Mouse (Mus musculus) CD4-positive, CD25-positive, alpha-beta regulatory T cell, adult 2 months (primary cell): ENCODE results near the gene Whrn.

Source experiments
- DNase-seq: peaks from one replicate; pipeline ENCODE4 v3.0.0-alpha.2; 2012; ENCODE audit warnings: low read depth, low spot score

Whrn gene

GRCm38 (mm10) chr4:63495915-63496278, at the start of gene Whrn:
Gene Whrn (minus strand): TSS chr4:63495991.
- peak; percentile 92 for DNase-seq

GRCm38 (mm10) chr4:63545231-63545958, 49.6 kb upstream of the Whrn start:
- no peak for DNase-seq

GRCm38 (mm10) chr4:63544494-63545230, 48.9 kb upstream of the Whrn start, which contains the start of gene Atp6v1g1:
Gene Atp6v1g1 (plus strand): TSS chr4:63544772.
- peak; percentile 95 for DNase-seq

DNA sequence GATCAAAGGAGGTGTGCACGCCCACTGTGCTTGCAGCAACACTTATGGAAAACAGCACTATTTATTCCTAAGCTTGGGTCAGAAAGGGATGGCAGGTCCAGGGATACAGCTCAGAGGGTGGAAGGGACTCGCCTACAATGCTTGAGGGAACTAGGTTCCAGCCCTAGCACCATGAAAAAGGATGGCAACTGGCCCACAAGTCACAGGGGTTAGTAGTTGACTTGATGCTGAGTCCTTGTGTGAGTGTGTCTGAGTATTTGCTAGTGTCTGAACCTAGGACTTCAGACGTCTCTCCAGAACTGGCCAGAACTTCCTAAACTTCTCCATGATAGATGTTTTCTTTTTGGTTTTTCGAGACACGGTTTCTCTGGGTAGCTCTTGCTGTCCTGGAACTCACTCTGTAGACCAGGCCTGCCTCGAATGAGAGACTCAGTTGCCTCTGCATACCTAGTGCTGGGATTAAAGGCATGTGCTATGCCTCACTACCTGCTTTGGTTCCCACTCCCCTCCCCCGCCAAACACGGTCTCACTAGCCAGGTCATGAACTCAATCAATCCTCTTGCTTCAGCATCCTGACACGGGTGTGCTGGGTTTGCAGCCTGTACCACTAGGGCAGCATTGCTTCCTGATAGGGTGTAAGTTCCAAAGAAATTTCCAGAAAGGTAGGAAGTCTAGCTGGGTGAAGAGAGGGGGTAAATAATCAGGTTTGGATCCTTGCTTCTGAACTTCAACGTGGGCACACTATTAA, 48.1 kb upstream of the Whrn start:
- peak; percentile 48 for DNase-seq

DNA sequence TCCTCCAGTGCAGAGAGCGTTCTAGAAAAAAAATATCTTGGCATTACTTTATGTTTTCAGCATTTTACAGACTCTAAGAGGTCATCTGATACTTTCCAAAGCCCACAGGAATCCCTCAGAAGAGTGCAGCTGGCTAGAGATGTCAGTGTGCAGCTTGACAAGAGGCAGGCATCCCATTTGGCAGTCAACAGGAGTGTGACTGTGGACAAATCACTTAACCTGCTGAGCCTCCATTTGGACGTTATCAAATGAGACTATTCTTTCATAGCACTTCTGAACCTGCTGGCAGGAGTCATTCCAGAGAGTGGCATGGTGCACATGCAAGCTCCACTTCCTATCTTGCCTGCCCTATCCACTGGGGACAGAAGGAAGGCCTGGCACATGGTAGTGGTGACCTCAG, 46.4 kb upstream of the Whrn start:
- no peak for DNase-seq

DNA sequence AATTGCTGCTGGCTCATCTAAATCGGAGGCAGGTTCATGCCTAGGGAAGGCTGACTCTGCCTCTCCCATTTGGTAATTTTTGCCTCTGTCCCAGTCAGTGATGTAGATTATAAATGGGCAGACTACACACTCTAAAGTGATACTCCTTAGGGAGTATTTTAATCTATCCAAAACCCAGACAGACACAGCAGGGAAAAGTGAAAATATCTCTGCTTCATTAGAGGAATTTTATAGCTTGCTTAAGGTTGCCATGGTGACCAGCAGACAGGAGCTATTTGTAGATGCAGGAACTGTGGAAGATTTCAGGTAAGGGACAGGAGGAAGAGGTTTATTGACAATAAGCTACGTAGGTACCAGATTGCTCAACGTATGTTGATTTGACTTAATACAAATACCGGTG, 41.8 kb upstream of the Whrn start:
- DNase-seq: no peak

- DNase-seq: no peak
Measured at GRCm38 (mm10) chr4:63530409-63530808, 34.6 kb upstream of the Whrn start.

DNA sequence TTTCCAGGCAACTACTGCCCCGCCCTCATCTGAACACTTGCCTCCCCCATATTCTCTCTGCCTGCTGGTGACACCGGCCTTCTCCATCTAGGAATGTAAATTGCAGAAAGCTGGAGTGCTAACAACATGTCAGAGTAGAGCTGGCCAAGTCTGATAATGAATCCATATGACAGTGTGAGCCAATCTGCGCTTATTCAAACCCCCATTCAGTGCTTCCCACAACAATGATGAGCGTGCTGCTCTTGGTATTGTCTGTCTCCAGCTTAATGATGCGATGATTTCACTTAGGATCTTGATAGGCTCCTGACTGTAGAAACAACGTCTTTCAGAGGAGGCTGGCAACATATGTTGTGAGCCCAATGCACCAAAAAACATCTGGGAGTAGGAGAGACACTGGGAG, 33.2 kb upstream of the Whrn start:
- DNase-seq: no peak

DNA sequence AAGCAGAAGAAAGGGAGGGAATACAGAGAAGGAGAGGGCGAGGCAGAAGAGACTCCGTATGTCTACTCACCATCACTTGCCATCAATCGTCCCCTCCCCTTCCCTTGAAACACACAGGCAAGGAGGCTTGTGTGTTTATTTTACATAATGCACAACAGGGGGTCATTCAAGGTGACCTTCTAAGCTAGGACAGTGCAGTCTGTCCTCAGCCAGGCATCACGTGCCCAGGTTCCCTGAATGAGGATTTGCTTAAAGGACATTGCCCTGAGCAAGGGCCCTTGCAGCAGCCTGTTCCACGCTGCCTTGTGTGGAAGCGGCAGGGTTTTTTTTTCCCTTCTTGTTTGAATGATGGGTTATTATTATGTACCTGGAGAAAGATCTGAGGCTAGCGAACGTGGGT, 29.7 kb upstream of the Whrn start:
- DNase-seq: no peak

- DNase-seq: no peak
Measured at GRCm38 (mm10) chr4:63521813-63522419, 26.1 kb upstream of the Whrn start.

- DNase-seq: no peak
Measured at GRCm38 (mm10) chr4:63515021-63515420, 19.2 kb upstream of the Whrn start.

DNA sequence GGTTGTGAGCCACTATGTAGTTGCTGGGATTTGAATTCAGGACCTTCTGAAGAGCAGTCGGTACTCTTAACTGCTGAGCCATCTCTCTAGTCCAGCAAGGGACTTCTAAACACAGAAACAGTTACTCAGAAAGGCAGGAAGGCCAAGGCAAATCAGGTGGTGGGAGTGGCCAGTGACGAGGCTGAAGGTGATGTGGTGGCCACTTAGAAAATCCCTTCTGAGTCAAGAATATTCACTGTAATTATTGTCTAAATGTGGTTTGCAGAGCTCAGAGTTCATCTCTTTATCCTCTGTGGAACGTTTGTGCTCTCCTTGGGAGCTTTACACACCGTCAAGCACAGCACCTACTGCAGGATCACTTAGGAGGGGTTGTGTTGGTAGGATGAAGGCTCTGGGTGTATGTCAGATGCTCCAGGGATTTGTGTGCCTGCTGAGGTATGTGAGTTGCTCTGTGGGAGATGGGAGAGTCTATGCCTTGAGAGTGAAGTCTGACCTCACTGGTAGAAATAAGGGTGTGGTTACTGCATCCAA, 18.7 kb upstream of the Whrn start:
- DNase-seq: no peak

DNA sequence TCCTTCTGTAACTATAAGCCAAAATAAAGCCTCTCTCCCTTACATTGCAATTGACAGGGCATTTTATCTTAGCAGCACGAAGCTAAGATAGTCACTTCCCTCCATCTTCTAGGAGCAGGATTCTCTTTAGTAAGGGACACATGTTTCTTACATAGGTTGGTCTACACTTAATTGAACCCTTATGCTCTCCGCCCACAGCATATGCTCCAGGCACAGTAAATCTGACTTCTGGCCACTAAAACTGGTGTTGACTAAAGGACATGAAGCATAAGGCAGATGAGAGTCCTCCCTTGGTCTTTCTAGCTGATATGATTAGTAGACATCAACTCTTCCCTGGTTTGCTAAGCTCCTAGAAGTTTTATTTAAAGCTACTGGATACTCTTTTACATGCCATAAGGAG, 17.1 kb upstream of the Whrn start:
- no peak for DNase-seq

DNA sequence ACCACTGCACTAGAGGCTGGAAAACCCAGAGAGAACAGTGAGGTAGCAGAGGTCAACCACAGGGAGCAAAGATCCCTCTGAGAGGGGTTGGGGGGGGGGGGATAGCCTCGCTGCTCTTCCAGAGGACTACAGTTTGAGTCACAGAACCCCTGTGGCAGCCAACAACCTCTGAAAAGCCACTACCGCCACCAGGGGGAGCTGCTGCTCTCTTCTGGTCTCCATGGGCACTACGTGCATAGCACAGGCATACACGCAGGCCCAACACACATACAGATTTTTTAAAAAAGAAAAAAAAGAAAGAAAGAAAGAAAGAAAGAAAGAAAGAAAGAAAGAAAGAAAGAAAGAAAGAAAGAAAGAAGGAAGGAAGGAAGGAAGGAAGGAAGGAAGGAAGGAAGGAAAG, 12.4 kb upstream of the Whrn start:
- DNase-seq: peak; percentile 90

GRCm38 (mm10) chr4:63507478-63507877, 11.7 kb upstream of the Whrn start:
- DNase-seq: no peak

- no peak for DNase-seq
Measured at GRCm38 (mm10) chr4:63503949-63504348, 8.2 kb upstream of the Whrn start.

DNA sequence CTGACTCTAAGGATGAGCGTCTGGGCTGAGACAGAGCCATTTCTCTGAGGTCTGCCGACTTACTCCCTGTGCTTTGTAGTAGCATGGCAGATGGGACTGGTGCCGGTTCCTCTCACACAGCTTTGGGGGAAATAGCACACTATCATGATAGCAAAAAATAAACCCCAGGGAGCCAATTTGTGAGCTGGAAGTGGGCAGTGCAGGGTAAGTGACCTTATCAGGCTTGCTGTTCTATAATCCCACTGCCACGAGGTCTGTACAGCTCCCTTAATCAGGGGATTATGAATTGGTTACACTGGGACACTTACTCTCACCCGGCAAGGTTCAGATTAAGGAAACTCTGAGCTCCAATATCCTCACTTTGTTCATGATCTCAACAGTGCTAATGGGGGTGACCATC, 5.3 kb upstream of the Whrn start:
- DNase-seq: no peak

DNA sequence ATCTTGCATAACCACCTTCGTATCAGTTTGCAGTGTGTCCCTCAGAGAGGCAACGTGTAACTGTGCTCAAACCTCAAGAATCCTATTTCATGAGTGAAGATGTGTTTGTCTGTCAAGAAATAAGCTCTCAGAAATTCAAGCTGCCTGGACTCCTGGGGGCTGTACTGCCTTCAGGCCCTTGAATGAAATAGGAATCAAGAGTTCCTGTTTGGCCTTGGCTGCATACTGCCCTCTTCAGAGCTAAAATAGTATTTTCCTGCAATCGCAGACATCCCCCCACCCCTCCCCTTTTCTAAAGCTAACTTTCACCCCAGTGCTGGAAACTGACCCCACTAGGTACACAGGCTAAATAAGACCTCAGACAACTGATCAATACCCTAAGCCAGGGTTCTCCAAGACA, 2.6 kb upstream of the Whrn start:
- DNase-seq: peak; percentile 48

DNA sequence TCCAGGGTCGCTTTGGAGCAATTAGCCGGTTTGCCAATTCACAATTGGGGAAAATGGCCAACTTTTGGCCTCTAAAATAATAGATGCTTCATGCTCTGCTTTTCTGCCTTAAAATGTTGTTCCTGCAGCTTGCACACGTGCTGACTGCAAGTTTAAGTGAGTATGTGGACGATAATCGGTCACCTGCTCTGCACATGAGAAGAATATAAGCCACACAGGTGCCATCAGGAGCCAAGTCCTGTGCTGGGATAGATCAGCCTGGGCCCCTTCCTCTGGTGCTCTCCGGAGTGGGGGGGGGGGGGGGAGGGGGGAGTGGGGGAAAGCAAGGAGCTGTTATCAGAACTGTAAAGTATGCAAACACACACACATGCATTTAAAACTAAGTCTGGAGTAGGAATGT, 521 bp upstream of the Whrn start:
- DNase-seq: no peak

DNA sequence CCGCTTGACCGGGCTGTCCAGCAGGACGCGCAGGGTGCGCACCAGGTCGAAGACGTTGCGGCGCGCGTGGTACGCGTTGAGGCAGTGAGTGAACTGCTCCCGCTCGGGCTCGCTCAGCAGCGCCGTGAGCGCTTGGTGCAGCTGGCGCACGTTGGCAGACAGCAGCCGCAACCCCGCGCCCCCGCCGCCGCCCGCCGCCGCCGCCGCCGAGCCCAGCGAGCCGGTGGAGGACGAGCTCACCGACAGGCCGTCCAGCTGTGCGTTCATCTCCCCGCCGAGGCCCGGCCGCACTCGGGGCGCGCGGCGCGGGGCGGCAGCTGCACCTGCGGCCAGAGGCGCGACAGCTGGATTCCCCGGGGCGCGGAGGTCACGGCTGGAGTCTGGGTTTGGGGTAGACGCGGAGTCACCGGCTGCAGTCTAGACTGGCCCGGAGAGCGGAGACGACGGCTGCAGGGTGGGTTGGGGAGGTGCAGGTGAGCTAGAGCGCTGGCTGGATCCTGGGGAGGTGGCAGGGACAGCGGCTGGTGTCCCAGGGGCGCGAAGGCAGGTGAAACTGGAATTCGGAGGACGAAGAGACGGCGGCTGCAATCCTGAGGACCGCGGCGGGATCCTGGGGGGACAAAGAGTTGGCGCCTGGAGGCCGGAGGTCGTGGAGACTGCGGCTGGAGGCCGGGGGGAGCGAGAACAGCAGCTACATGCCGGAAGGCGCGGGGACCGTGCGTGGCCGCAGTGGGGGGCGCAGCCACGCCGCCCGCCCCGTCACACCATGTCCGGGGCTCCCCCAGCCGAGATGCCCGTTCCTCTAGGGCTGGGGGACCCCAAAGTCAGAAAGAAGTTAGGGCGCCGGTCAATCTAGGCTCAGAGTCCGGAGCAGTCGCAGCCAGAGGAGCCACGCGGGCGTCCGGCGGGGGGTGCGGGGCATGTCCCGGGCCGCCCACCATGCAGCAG, 550 bp downstream of the Whrn start:
- peak; percentile 77 for DNase-seq
